Mouse (Mus musculus) heart, adult 18-20 months (tissue): ENCODE data around the gene Sigmar1. TPM values are rescaled to one million over a fixed set of nuclear protein-coding genes. Genes with fewer than 3 reads are reported as not detected.

Experiments used
- DNase-seq, 2 experiments: peaks; one replicate each; pipeline ENCODE4 v3.0.0; 2021 to 2022; ENCODE audit warnings: mixed read lengths in 1 of 2
- total RNA-seq, 2 experiments: library from RNA; stranded (reverse); gene quantifications; 2 replicates each; pipeline ENCODE4 v1.2.3; 2021

Sigmar1 gene
- total RNA-seq, 2 experiments from 2014 or later, result 17.8 to 20.9 TPM

GRCm38 (mm10) chr4:41757321-41757720 is 1.4 kb upstream of the Sigmar1 start:
- no peak for DNase-seq

DNA sequence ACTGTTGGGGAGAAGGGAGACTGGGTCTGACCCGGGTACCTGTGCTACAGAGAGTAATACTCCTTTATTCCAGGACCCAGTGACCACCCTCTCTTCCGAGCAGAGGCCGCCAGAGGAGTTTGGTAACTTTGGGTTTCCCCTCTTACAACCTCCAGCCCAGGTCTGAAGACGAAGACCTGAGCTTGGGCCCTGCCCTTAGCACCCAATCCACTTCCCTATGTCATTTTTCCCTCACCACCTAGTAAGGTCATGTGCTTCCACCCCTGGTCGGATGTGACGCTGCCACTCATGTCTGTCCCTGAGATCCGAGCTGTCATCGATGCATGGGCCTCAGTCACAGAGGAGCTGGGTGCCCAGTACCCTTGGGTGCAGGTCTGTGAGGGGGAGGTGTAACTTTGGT is 483 bp upstream of the Sigmar1 start:
- DNase-seq, result no peak

DNA sequence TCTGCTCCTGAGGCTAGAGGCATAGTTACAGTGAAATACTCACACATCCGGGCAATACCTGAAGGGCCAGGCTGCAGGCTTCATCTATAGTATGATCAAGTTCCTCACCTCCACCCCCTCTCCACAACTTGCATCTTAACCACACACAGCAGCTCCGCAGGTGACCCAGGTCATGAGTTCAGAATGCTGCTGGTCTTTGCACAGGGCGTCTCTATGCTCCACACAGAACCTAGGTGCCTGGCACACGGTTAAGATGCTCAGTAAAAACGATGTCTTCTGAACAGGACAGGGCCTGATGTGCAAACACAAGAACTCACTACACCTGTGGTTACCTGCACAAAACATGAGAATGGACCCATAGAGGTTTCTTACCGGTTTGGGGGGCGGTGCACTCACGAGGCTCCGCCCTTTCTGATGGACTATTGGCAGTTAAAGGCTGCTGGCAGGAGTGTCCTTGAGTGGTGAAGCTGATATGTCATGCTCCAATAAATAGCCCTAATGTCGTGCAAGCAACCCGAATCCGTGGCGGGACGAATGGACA is 1.1 kb downstream of the Sigmar1 start, which contains the start of gene Galt:
Gene Galt, plus strand, starts transcription at position 432 of the 541 bp plus-strand sequence.
- no peak for DNase-seq

DNA sequence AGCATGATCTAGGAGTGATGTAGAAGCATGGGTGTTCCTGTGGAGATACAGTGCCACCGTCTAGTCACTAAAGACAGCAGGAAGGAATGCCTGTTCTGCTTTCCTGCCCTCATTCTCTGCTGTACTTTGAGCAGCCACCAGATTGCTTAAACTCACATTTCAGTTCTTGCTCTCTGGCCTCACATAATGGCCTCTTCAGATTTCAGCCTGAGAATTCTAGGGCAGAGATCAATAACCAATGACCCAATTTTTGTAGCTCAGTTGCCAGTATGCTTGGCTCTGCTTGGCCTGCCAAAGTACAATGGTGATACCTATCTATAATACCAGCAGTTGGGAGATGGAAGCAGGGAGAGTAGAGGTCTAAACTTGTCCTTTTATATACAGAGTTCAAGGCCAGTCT is 10.9 kb downstream of the Sigmar1 start:
- no peak for DNase-seq

DNA sequence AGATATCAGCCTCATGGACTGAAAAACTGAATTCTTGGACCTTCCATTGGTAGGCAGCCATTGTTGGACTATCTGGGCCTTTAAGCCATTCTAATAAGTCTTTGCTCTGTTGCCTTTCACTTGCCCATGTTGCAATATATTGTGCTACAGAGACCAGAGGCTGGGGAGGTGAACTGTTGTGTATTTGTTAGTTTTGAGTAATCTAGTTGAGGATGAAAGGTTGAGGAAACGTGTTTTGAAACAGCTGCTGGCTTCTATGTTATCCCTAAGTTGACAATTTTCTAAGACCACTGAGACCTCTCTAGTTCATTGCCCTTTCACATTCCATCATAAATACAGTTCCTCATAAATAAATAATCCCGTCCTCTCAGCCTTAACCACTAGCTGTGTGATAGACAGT is 11.8 kb downstream of the Sigmar1 start:
- DNase-seq, result no peak

DNA sequence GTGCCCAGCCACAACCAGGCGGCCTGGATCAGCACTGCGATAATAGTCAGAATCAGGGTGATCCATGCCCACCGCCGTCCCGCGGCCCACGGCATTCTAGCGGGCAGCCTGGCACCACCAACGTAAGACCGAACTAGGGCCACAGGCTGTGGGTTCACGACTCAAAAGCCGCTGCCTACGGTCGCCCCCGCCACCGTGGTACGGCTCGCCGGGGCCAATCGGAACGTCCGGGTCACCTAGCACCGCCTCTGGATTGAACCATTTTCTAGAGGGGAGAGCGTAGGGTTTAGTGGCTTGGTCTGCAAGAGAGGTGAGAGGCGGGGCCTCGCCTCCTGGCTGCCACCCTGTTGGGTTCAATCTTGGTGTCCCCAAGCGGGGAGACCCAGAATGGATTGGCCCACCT is 14.8 kb downstream of the Sigmar1 start:
- peak; percentile 97 for DNase-seq

- DNase-seq, result no peak
Measured at GRCm38 (mm10) chr4:41740380-41741157, 15.4 kb downstream of the Sigmar1 start.

DNA sequence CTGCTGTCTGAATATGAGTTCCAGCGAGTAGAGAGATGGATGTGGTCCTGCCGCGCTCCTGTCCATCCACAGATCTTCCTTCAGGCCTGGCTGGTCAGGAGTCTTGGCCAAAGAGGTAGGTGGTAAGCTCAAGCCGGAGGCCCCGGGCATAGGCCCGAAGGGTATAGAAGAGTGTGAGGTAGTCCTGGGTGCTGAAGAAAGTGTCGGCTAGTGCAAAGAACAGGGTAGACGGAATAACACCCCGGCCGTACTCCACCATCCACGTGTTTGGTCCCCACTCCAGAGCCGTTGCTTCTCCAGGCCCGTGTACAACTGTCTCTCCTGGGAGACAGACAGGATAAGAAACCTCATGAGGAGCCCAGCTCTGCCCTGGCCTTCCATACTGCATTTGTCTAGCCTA is 16.7 kb downstream of the Sigmar1 start:
- no peak for DNase-seq

DNA sequence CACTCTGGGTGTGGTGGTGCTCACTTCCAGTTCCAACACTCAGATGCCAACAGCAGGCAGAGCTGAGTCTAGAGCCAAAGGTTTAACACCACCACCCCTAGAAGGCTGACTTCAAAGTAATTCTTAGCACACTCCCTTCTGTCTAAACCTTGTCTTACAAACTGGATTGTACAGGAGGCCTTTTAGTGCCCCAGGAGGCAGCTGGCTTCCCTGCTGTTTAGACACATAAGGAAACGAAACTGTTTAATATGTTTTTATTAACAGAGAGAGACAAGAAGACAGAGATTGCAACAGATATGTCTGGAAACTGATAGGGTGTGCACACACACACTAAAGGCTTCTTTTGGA is 17.7 kb downstream of the Sigmar1 start:
- DNase-seq, result no peak

GRCm38 (mm10) chr4:41737602-41738255 is 18.2 kb downstream of the Sigmar1 start:
- peak; percentile 79 to 87 for DNase-seq

GRCm38 (mm10) chr4:41731052-41731765 is 24.7 kb downstream of the Sigmar1 start, which contains the start of gene Arid3c:
TSS of gene Arid3c (minus strand) at chr4:41731142.
- DNase-seq, result no peak

DNA sequence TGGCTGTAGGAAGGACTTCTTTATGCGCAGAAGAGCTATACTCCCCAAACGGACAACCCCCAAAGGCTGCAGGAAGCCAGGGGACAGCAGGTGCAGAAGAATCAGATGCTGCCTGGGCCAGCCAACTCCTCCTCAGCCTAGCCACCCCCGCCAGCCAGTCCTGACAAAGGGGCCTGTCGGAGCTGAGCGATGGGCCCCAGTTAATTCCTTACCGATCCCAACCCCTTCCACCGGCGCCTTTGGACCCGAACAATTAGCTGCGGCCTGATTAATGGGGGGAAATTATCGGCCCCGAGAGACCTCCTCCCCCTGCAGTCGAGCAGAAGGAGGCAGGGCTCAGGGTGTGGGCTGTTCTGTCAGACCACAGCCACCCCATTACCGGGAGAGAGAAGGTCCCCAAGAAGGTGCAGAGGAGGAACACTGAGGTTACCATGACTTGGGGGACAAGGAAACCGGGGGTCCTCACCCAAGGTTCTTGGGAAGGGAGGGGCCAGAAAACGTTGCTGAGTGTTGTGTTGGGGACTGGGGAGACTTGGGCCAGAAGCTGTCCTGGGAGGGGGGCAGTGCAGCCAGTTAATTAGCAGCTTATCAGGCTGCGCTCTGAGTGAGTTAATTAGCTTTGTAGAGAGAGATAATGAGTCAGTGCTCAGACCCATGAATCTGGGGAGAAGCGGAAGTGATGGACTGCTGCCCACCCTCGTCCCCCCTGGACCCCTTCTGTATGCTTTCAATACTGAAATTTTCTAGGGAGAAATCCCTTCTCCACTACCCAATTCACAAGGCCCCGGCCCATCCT is 28.9 kb downstream of the Sigmar1 start:
- DNase-seq, result no peak

GRCm38 (mm10) chr4:41722918-41723351 is 33.0 kb downstream of the Sigmar1 start, which contains the start of gene Dctn3:
TSS of gene Dctn3 (minus strand) at chr4:41723170.
- DNase-seq, result peak; percentile 92 to 95

- no peak for DNase-seq
Measured at GRCm38 (mm10) chr4:41716834-41717233, 39.1 kb downstream of the Sigmar1 start.

- DNase-seq, result peak; percentile 32 to 63
Measured at GRCm38 (mm10) chr4:41715596-41715995, 40.4 kb downstream of the Sigmar1 start.

- no peak for DNase-seq
Measured at GRCm38 (mm10) chr4:41715082-41715481, 40.9 kb downstream of the Sigmar1 start.

DNA sequence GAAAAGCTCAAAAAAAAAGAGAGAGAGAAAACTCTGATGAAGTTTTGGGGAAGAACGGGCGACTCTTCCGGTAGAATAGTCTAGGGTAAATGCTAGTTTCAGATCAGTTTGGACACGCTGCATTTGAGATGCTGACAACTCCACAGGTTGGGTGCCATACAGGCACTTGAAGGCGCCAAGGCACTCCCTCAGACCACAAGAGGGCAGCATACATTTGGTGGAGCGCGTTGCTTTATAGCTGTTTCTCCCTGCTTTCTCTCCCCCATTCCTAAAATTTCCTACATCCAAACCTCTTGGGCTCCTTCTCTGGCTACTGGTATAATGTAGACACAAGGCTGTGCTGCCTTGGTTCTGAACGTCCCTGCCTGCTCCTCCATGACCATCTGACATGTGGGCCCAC is 41.7 kb downstream of the Sigmar1 start:
- peak; percentile 70 to 86 for DNase-seq

- peak; percentile 84 to 95 for DNase-seq
Measured at GRCm38 (mm10) chr4:41713197-41714067, 42.5 kb downstream of the Sigmar1 start, which contains the start of gene Rpp25l. TSS of gene Rpp25l (minus strand) at chr4:41713534.

DNA sequence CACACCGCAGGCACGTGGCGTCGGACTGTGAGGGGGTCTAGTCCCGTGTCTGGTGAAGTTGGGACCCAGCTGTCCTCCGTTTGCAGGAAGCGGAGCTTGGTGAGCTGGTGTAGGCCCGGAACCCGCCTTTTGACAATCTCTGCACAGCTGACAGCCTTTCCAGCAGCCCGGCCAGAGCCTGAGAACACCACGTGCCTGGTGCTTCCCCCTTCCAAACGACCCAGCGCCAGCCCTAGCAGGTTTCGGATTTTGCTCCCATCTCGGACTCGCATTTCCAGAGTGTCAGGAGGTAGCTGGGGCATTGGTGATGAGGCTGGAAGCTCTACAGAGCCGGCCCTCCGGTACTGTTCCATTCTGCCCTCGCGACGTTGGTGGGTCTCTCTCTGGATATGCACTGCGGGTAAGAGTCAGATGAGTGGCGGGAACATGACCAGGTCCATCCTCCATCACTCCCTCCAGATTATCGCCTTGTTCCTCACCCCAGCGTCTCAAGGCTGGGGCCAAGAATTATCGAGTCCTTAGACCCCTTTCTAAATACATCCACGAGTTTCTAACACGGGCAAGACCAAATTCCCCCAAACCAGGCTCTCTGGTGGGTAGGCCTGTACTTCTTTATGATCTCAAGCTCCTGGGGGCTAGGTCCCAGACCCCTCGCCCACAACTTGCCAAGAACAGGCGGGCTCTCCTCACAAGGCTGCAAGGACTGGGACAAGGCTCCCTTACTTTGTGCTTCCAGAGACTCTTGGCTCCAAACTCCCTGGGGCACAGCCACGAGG is 43.3 kb downstream of the Sigmar1 start:
- DNase-seq, result peak; percentile 43 to 48
